Mouse (Mus musculus): ENCODE measurements at regions not wholly inside any gene's neighbourhood (a gene's known extent, or its start where the extent isn't known, plus 50 kb on each side); places are given as distances from the start of the nearest gene placed in this dataset.

GRCm38 (mm10) chr17:10087192-10087886 lies 232.3 kb downstream of the Qk start:
- WGBS: 79% methylated on average over 7 of the region's 7 CpGs
- H3K4me1 ChIP-seq (ENCODE audit: control insufficient read depth, insufficient read depth, low read length): no peaks in the 10 kb centered on the region
- H3K9ac ChIP-seq (ENCODE audit: low read length): no peak overlapping the region
- no peak overlapping the region for H3K4me2 ChIP-seq
- no peaks in the 10 kb centered on the region for H3K36me3 ChIP-seq (ENCODE audit: control insufficient read depth, insufficient read depth, low read length)
- no peak overlapping the region for H3K4me3 ChIP-seq (ENCODE audit: low read depth, low read length)
- 0 out of 2 replicates have a peak, but pooled peaks cover 3% of the 10 kb centered on the region for H3K9me3 ChIP-seq (ENCODE audit: control insufficient read depth, low read length)
- DNase-seq (ENCODE audit: low spot score, missing footprints): no peak
- H3K27ac ChIP-seq (ENCODE audit: low read depth, low read length): no peak overlapping the region
- no peak for ATAC-seq (ENCODE audit: low FRiP score)
- no peaks in the 10 kb centered on the region for H3K27me3 ChIP-seq (ENCODE audit: control insufficient read depth, insufficient read depth, low read length)

GRCm38 (mm10) chr17:10086558-10086957 lies 233.1 kb downstream of the Qk start:
- H3K4me3 ChIP-seq (ENCODE audit: low read depth, low read length): no peak overlapping the region
- 88% methylated on average over 2 of the region's 2 CpGs for WGBS
- no peak for DNase-seq (ENCODE audit: low spot score, missing footprints)

GRCm38 (mm10) chr17:10086132-10086531 lies 233.5 kb downstream of the Qk start:
- no peaks in the 10 kb centered on the region for H3K27me3 ChIP-seq (ENCODE audit: control insufficient read depth, insufficient read depth, low read length)
- no peak overlapping the region for H3K27ac ChIP-seq (ENCODE audit: low read depth, low read length)
- no peaks in the 10 kb centered on the region for H3K4me1 ChIP-seq (ENCODE audit: control insufficient read depth, insufficient read depth, low read length)
- no peak overlapping the region for H3K4me2 ChIP-seq
- 85% methylated on average over 2 of the region's 2 CpGs for WGBS
- H3K4me3 ChIP-seq (ENCODE audit: low read depth, low read length): no peak overlapping the region
- DNase-seq (ENCODE audit: low spot score, missing footprints): no peak
- no peak for ATAC-seq (ENCODE audit: low FRiP score)
- H3K9me3 ChIP-seq (ENCODE audit: control insufficient read depth, low read length): no peaks in the 10 kb centered on the region
- no peaks in the 10 kb centered on the region for H3K36me3 ChIP-seq (ENCODE audit: control insufficient read depth, insufficient read depth, low read length)
- no peak overlapping the region for H3K9ac ChIP-seq (ENCODE audit: low read length)

More at GRCm38 (mm10) chr17:10086558-10086957, 233.1 kb downstream of the Qk start:
- Histone ChIP-seq H3K9me3 (ENCODE audit: control insufficient read depth, low read length) (no peaks in the 10 kb centered on the region), H3K9ac (ENCODE audit: low read length) (no peak overlapping the region), H3K27ac (ENCODE audit: low read depth, low read length) (no peak overlapping the region), H3K36me3 (ENCODE audit: control insufficient read depth, insufficient read depth, low read length) (no peaks in the 10 kb centered on the region), H3K4me2 (no peak overlapping the region), H3K27me3 (ENCODE audit: control insufficient read depth, insufficient read depth, low read length) (no peaks in the 10 kb centered on the region), H3K4me1 (ENCODE audit: control insufficient read depth, insufficient read depth, low read length) (no peaks in the 10 kb centered on the region)
- ATAC-seq (ENCODE audit: low FRiP score): no peak

- DNase-seq (ENCODE audit: low spot score, missing footprints) (no peak), ATAC-seq (ENCODE audit: low FRiP score) (peak; percentile 49; the same call in 1 of the 2 replicates)
- H3K27me3 ChIP-seq (ENCODE audit: control insufficient read depth, insufficient read depth, low read length): no peaks in the 10 kb centered on the region
- H3K4me2 ChIP-seq: no peak overlapping the region
- H3K4me3 ChIP-seq (ENCODE audit: low read depth, low read length): no peak overlapping the region
- no peaks in the 10 kb centered on the region for H3K36me3 ChIP-seq (ENCODE audit: control insufficient read depth, insufficient read depth, low read length)
- no peak overlapping the region for H3K27ac ChIP-seq (ENCODE audit: low read depth, low read length)
- no peak overlapping the region for H3K9ac ChIP-seq (ENCODE audit: low read length)
- peaks cover 4% of the 10 kb centered on the region; the same call in 1 of the 2 replicates for H3K4me1 ChIP-seq (ENCODE audit: control insufficient read depth, insufficient read depth, low read length)
- 68% methylated on average over 10 of the region's 10 CpGs for WGBS
- no peaks in the 10 kb centered on the region for H3K9me3 ChIP-seq (ENCODE audit: control insufficient read depth, low read length)
These were observed 237.9 kb downstream of the Qk start for GRCm38 (mm10) chr17:10081721-10082120.

GRCm38 (mm10) chr17:10079853-10080650 lies 239.6 kb downstream of the Qk start:
- no peak overlapping the region for H3K4me3 ChIP-seq (ENCODE audit: low read depth, low read length)
- no peak overlapping the region for H3K9ac ChIP-seq (ENCODE audit: low read length)
- H3K4me1 ChIP-seq (ENCODE audit: control insufficient read depth, insufficient read depth, low read length): peaks cover 4% of the 10 kb centered on the region; the same call in 1 of the 2 replicates
- H3K27me3 ChIP-seq (ENCODE audit: control insufficient read depth, insufficient read depth, low read length): no peaks in the 10 kb centered on the region
- DNase-seq (ENCODE audit: low spot score, missing footprints): no peak
- H3K9me3 ChIP-seq (ENCODE audit: control insufficient read depth, low read length): no peaks in the 10 kb centered on the region
- 88% methylated on average over 15 of the region's 15 CpGs for WGBS
- 0 out of 2 replicates have a peak, but pooled peaks have one; percentile 20 for ATAC-seq (ENCODE audit: low FRiP score)
- no peaks in the 10 kb centered on the region for H3K36me3 ChIP-seq (ENCODE audit: control insufficient read depth, insufficient read depth, low read length)
- no peak overlapping the region for H3K4me2 ChIP-seq
- no peak overlapping the region for H3K27ac ChIP-seq (ENCODE audit: low read depth, low read length)

GRCm38 (mm10) chr17:10078536-10079319 lies 240.9 kb downstream of the Qk start:
- ATAC-seq (ENCODE audit: low FRiP score): peak; percentile 81
- DNase-seq (ENCODE audit: low spot score, missing footprints): peak; percentile 87
- peak overlapping the region; percentile 31; the same call in 1 of the 2 replicates for H3K27ac ChIP-seq (ENCODE audit: low read depth, low read length)

GRCm38 (mm10) chr17:10073301-10073700 lies 246.4 kb downstream of the Qk start:
- Histone ChIP-seq H3K9ac (ENCODE audit: low read length) (no peak overlapping the region), H3K27ac (ENCODE audit: low read depth, low read length) (no peak overlapping the region), H3K27me3 (ENCODE audit: control insufficient read depth, insufficient read depth, low read length) (no peaks in the 10 kb centered on the region), H3K4me2 (no peak overlapping the region), H3K4me3 (ENCODE audit: low read depth, low read length) (no peak overlapping the region), H3K36me3 (ENCODE audit: control insufficient read depth, insufficient read depth, low read length) (no peaks in the 10 kb centered on the region), H3K4me1 (ENCODE audit: control insufficient read depth, insufficient read depth, low read length) (no peaks in the 10 kb centered on the region), H3K9me3 (ENCODE audit: control insufficient read depth, low read length) (no peaks in the 10 kb centered on the region)
- DNase-seq (ENCODE audit: low spot score, missing footprints) (no peak), ATAC-seq (ENCODE audit: low FRiP score) (no peak)

More at GRCm38 (mm10) chr17:10078536-10079319, 240.9 kb downstream of the Qk start:
- H3K4me1 ChIP-seq (ENCODE audit: control insufficient read depth, insufficient read depth, low read length): peaks cover 4% of the 10 kb centered on the region; the same call in 1 of the 2 replicates
- H3K9ac ChIP-seq (ENCODE audit: low read length): no peak overlapping the region
- no peaks in the 10 kb centered on the region for H3K27me3 ChIP-seq (ENCODE audit: control insufficient read depth, insufficient read depth, low read length)
- no peaks in the 10 kb centered on the region for H3K36me3 ChIP-seq (ENCODE audit: control insufficient read depth, insufficient read depth, low read length)
- no peak overlapping the region for H3K4me2 ChIP-seq
- WGBS: 26% methylated on average over 7 of the region's 7 CpGs
- no peaks in the 10 kb centered on the region for H3K9me3 ChIP-seq (ENCODE audit: control insufficient read depth, low read length)
- H3K4me3 ChIP-seq (ENCODE audit: low read depth, low read length): no peak overlapping the region

GRCm38 (mm10) chr17:10069251-10069650 lies 250.4 kb downstream of the Qk start:
- DNase-seq (ENCODE audit: low spot score, missing footprints): no peak
- Histone ChIP-seq H3K4me2 (no peak overlapping the region), H3K9me3 (ENCODE audit: control insufficient read depth, low read length) (no peaks in the 10 kb centered on the region), H3K27ac (ENCODE audit: low read depth, low read length) (no peak overlapping the region), H3K4me3 (ENCODE audit: low read depth, low read length) (no peak overlapping the region), H3K27me3 (ENCODE audit: control insufficient read depth, insufficient read depth, low read length) (no peaks in the 10 kb centered on the region), H3K36me3 (ENCODE audit: control insufficient read depth, insufficient read depth, low read length) (no peaks in the 10 kb centered on the region), H3K4me1 (ENCODE audit: control insufficient read depth, insufficient read depth, low read length) (no peaks in the 10 kb centered on the region), H3K9ac (ENCODE audit: low read length) (no peak overlapping the region)
- no peak for ATAC-seq (ENCODE audit: low FRiP score)
- 95% methylated on average over 3 of the region's 3 CpGs for WGBS
